Mouse (Mus musculus): ENCODE data around the gene Ppp6r2. TPM values are rescaled to one million over a fixed set of nuclear protein-coding genes. Genes with fewer than 3 reads are reported as not detected.

Ppp6r2 gene
- polyA plus RNA-seq, 1 experiment from 2014 or later, result 45.7 TPM

GRCm38 (mm10) chr15:89286114-89286513 lies 74.8 kb downstream of the Ppp6r2 start:
- 87% methylated on average over 7 of the region's 7 CpGs for WGBS
- H3K27me3 ChIP-seq (ENCODE audit: insufficient read depth, poor library complexity, severe bottlenecking), result no peaks in the 10 kb centered on the region
- no peaks in the 10 kb centered on the region for H3K4me1 ChIP-seq (replicated peaks)
- H3K4me3 ChIP-seq, result no peak overlapping the region
- H3K9me3 ChIP-seq, result no peaks in the 10 kb centered on the region
- no peak overlapping the region for H3K27ac ChIP-seq
- peaks cover 98% of the 10 kb centered on the region for H3K36me3 ChIP-seq
- no peak for DNase-seq (ENCODE audit: low spot score)

GRCm38 (mm10) chr15:89286582-89286981 lies 75.2 kb downstream of the Ppp6r2 start:
- no peak for DNase-seq (ENCODE audit: low spot score)
- Histone ChIP-seq H3K27me3 (ENCODE audit: insufficient read depth, poor library complexity, severe bottlenecking) (no peaks in the 10 kb centered on the region), H3K27ac (no peak overlapping the region), H3K4me1 (replicated peaks) (no peaks in the 10 kb centered on the region), H3K9me3 (no peaks in the 10 kb centered on the region), H3K4me3 (no peak overlapping the region), H3K36me3 (peaks cover 98% of the 10 kb centered on the region)
- WGBS, result 94% methylated on average over 5 of the region's 5 CpGs

- Histone ChIP-seq H3K4me1 (replicated peaks) (no peaks in the 10 kb centered on the region), H3K36me3 (peaks cover 98% of the 10 kb centered on the region), H3K27ac (no peak overlapping the region), H3K4me3 (no peak overlapping the region), H3K27me3 (ENCODE audit: insufficient read depth, poor library complexity, severe bottlenecking) (no peaks in the 10 kb centered on the region), H3K9me3 (no peaks in the 10 kb centered on the region)
- WGBS, result 94% methylated on average over 23 of the region's 23 CpGs
- no peak for DNase-seq (ENCODE audit: low spot score)
Measured at GRCm38 (mm10) chr15:89288227-89288767, 76.9 kb downstream of the Ppp6r2 start.

GRCm38 (mm10) chr15:89289455-89289854 lies 78.1 kb downstream of the Ppp6r2 start:
- no peaks in the 10 kb centered on the region for H3K9me3 ChIP-seq
- no peaks in the 10 kb centered on the region for H3K4me1 ChIP-seq (replicated peaks)
- H3K27ac ChIP-seq, result no peak overlapping the region
- no peak for DNase-seq (ENCODE audit: low spot score)
- 95% methylated on average over 11 of the region's 11 CpGs for WGBS
- no peak overlapping the region for H3K4me3 ChIP-seq
- no peaks in the 10 kb centered on the region for H3K27me3 ChIP-seq (ENCODE audit: insufficient read depth, poor library complexity, severe bottlenecking)
- H3K36me3 ChIP-seq, result peaks cover 98% of the 10 kb centered on the region

GRCm38 (mm10) chr15:89291521-89291920 lies 80.2 kb downstream of the Ppp6r2 start:
- H3K4me1 ChIP-seq (replicated peaks), result no peaks in the 10 kb centered on the region
- H3K27me3 ChIP-seq (ENCODE audit: insufficient read depth, poor library complexity, severe bottlenecking), result no peaks in the 10 kb centered on the region
- no peaks in the 10 kb centered on the region for H3K9me3 ChIP-seq
- DNase-seq (ENCODE audit: low spot score), result no peak
- H3K27ac ChIP-seq, result no peak overlapping the region
- H3K36me3 ChIP-seq, result peaks cover 99% of the 10 kb centered on the region
- WGBS, result 90% methylated on average over 3 of the region's 3 CpGs
- no peak overlapping the region for H3K4me3 ChIP-seq

GRCm38 (mm10) chr15:89292795-89293194 lies 81.4 kb downstream of the Ppp6r2 start:
- whole genome bisulfite sequencing, result 92% methylated on average over 2 of the region's 2 CpGs
- no peak for DNase-seq (ENCODE audit: low spot score)
- H3K4me1 ChIP-seq (replicated peaks), result no peaks in the 10 kb centered on the region
- H3K36me3 ChIP-seq, result peaks cover 100% of the 10 kb centered on the region
- no peaks in the 10 kb centered on the region for H3K27me3 ChIP-seq (ENCODE audit: insufficient read depth, poor library complexity, severe bottlenecking)
- no peak overlapping the region for H3K27ac ChIP-seq
- no peaks in the 10 kb centered on the region for H3K9me3 ChIP-seq
- no peak overlapping the region for H3K4me3 ChIP-seq

- no peak overlapping the region for H3K4me3 ChIP-seq
- no peaks in the 10 kb centered on the region for H3K27me3 ChIP-seq (ENCODE audit: insufficient read depth, poor library complexity, severe bottlenecking)
- H3K4me1 ChIP-seq (replicated peaks), result no peaks in the 10 kb centered on the region
- H3K36me3 ChIP-seq, result peaks cover 99% of the 10 kb centered on the region
- no peak for DNase-seq (ENCODE audit: low spot score)
- no peaks in the 10 kb centered on the region for H3K9me3 ChIP-seq
- no peak overlapping the region for H3K27ac ChIP-seq
- WGBS, result 91% methylated on average over 10 of the region's 10 CpGs
Measured at GRCm38 (mm10) chr15:89293778-89294177, 82.4 kb downstream of the Ppp6r2 start.

GRCm38 (mm10) chr15:89295580-89296165 lies 84.3 kb downstream of the Ppp6r2 start:
- H3K27me3 ChIP-seq (ENCODE audit: insufficient read depth, poor library complexity, severe bottlenecking), result no peaks in the 10 kb centered on the region
- H3K27ac ChIP-seq, result no peak overlapping the region
- H3K4me3 ChIP-seq, result no peak overlapping the region
- H3K4me1 ChIP-seq (replicated peaks), result no peaks in the 10 kb centered on the region
- no peak for DNase-seq (ENCODE audit: low spot score)
- H3K36me3 ChIP-seq, result peaks cover 98% of the 10 kb centered on the region
- H3K9me3 ChIP-seq, result no peaks in the 10 kb centered on the region
- 93% methylated on average over 8 of the region's 8 CpGs for WGBS

- H3K27ac ChIP-seq, result no peak overlapping the region
- DNase-seq (ENCODE audit: low spot score), result no peak
- no peaks in the 10 kb centered on the region for H3K9me3 ChIP-seq
- no peak overlapping the region for H3K4me3 ChIP-seq
- H3K36me3 ChIP-seq, result peaks cover 98% of the 10 kb centered on the region
- WGBS, result 88% methylated on average over 1 of the region's 1 CpGs
- no peaks in the 10 kb centered on the region for H3K27me3 ChIP-seq (ENCODE audit: insufficient read depth, poor library complexity, severe bottlenecking)
- H3K4me1 ChIP-seq (replicated peaks), result no peaks in the 10 kb centered on the region
Measured at GRCm38 (mm10) chr15:89296465-89296864, 85.1 kb downstream of the Ppp6r2 start.

- Histone ChIP-seq H3K27me3 (ENCODE audit: insufficient read depth, poor library complexity, severe bottlenecking) (no peaks in the 10 kb centered on the region), H3K4me3 (no peak overlapping the region), H3K36me3 (peaks cover 98% of the 10 kb centered on the region), H3K9me3 (no peaks in the 10 kb centered on the region), H3K27ac (no peak overlapping the region), H3K4me1 (replicated peaks) (no peaks in the 10 kb centered on the region)
- 91% methylated on average over 2 of the region's 2 CpGs for WGBS
- DNase-seq (ENCODE audit: low spot score), result no peak
Measured at GRCm38 (mm10) chr15:89297695-89298094, 86.3 kb downstream of the Ppp6r2 start.

GRCm38 (mm10) chr15:89300180-89300579 lies 88.8 kb downstream of the Ppp6r2 start:
- no peak for DNase-seq (ENCODE audit: low spot score)
- Histone ChIP-seq H3K36me3 (peaks cover 98% of the 10 kb centered on the region), H3K4me1 (replicated peaks) (no peaks in the 10 kb centered on the region), H3K9me3 (no peaks in the 10 kb centered on the region), H3K27ac (no peak overlapping the region), H3K27me3 (ENCODE audit: insufficient read depth, poor library complexity, severe bottlenecking) (no peaks in the 10 kb centered on the region), H3K4me3 (no peak overlapping the region)
- WGBS, result 92% methylated on average over 13 of the region's 13 CpGs

GRCm38 (mm10) chr15:89300600-89300999 lies 89.2 kb downstream of the Ppp6r2 start:
- no peak for DNase-seq (ENCODE audit: low spot score)
- H3K4me1 ChIP-seq (replicated peaks), result no peaks in the 10 kb centered on the region
- H3K27ac ChIP-seq, result no peak overlapping the region
- 98% methylated on average over 8 of the region's 8 CpGs for WGBS
- H3K4me3 ChIP-seq, result no peak overlapping the region
- no peaks in the 10 kb centered on the region for H3K27me3 ChIP-seq (ENCODE audit: insufficient read depth, poor library complexity, severe bottlenecking)
- H3K36me3 ChIP-seq, result peaks cover 98% of the 10 kb centered on the region
- no peaks in the 10 kb centered on the region for H3K9me3 ChIP-seq

GRCm38 (mm10) chr15:89305966-89306365 lies 94.6 kb downstream of the Ppp6r2 start:
- no peak overlapping the region for H3K4me3 ChIP-seq
- WGBS, result 51% methylated on average over 1 of the region's 1 CpGs
- peaks cover 75% of the 10 kb centered on the region for H3K36me3 ChIP-seq
- no peaks in the 10 kb centered on the region for H3K9me3 ChIP-seq
- no peaks in the 10 kb centered on the region for H3K27me3 ChIP-seq (ENCODE audit: insufficient read depth, poor library complexity, severe bottlenecking)
- no peak overlapping the region for H3K27ac ChIP-seq
- no peak for DNase-seq (ENCODE audit: low spot score)
- peaks cover 13% of the 10 kb centered on the region; the same call in 1 of the 2 replicates for H3K4me1 ChIP-seq (replicated peaks)

GRCm38 (mm10) chr15:89307461-89307860 lies 96.1 kb downstream of the Ppp6r2 start:
- 91% methylated on average over 13 of the region's 13 CpGs for WGBS
- no peak overlapping the region for H3K4me3 ChIP-seq
- no peaks in the 10 kb centered on the region for H3K27me3 ChIP-seq (ENCODE audit: insufficient read depth, poor library complexity, severe bottlenecking)
- no peaks in the 10 kb centered on the region for H3K9me3 ChIP-seq
- no peak for DNase-seq (ENCODE audit: low spot score)
- peaks cover 60% of the 10 kb centered on the region for H3K36me3 ChIP-seq
- no peak overlapping the region for H3K27ac ChIP-seq
- peaks cover 22% of the 10 kb centered on the region; the same call in 1 of the 2 replicates for H3K4me1 ChIP-seq (replicated peaks)
